Mouse (Mus musculus) urinary bladder, postnatal 4 days (tissue): ENCODE data around the gene Vmn2r51.
"Not testable (repeated sequence)": the region's sequence is repeated elsewhere in the genome, so short reads cannot be mapped to it uniquely, and the experiment has no call there.

ENCODE experiments used
- DNase-seq, 2 experiments: peaks; one replicate each; pipeline ENCODE4 v3.0.0; 2021 to 2022; ENCODE audit warnings: low spot score in 2 of 2

Gene Vmn2r51

DNA sequence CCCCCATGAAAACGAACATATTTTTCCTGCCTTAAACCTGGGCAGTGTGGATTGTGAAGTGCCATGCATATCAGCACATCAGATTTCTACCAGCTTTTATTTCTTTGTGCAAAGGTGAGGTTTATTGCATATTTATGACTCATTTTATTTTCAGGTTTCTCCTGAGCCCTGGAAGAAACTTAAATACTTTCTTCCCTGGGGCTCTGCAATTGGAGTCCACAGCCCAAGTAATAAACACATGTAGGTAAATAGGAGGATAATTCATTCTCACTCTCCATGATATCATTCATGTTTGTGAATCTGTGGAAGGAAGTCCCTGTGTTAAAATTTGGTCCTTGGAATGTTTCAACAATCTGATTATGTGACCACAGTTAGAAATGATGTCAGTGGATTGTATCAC is at the start of gene Vmn2r51:
TSS of gene Vmn2r51 (minus strand) at position 101 of the 400 bp plus-strand sequence.
- not testable (repeated sequence) for DNase-seq

DNA sequence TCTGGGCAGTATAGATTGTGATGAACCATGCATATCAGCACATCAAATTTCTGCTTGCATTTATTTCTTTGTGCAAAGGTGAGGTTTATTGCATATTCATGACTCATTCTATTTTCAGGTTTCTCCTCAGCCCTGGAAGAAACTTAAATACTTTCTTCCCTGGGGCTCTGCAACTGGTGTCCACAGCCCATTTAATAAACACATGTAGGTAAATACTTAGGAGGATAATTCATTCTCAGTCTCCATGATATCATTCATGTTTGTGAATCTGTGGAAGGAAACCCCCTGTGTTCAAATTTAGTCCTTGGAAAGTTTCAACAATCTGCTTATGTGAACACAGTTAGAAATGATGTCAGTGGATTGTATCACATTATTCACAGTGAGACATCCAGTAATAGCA is 52.3 kb downstream of the Vmn2r51 start, which contains the start of gene Vmn2r50:
TSS of gene Vmn2r50 (minus strand) at position 101 of the 400 bp plus-strand sequence.
- not testable (repeated sequence) for DNase-seq
